Mouse (Mus musculus): ENCODE data around the gene Rcn3.

DNA sequence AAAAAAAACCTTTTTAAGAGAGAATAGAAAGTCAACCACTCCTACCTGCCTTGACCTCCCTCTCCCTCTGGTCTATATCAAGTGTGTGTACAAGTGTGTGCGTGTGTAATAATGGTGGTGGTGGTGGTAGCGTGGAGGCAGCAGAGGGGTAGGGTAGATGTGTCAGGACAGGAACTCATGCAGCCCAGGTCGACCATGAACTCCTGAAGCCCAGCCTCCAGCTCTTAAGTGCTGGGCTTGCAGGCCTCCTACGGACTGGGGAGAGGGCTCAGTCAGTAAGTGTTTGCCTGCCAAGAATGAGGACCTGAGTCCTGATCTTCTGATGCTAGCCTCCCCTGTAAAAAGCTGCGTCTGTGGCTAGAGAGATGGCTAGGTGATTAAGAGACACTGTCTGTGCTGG, 12.9 kb upstream of the Rcn3 start:
- TF ChIP-seq GATA1 (IDR thresholded peaks at IDR 0.05; ENCODE audit: borderline replicate concordance, low read length) (no peak), FLI1 (IDR thresholded peaks at IDR 0.05; ENCODE audit: low read length) (no peak)

All from megakaryocyte, embryonic 14.5 days (primary cell).